Mouse (Mus musculus): ENCODE data around the gene Cd3g. TPM values are rescaled to one million over a fixed set of nuclear protein-coding genes. Genes with fewer than 3 reads are reported as not detected.

Gene Cd3g
- polyA plus RNA-seq (2014; fragmentation: Nextera tagmentation; extraction: Ambion mirVana) = not detected in 2 replicates

GRCm38 (mm10) chr9:44980242-44980641 is at the start of gene Cd3g:
Gene Cd3g (minus strand): TSS chr9:44980431.
- no peaks in the 10 kb centered on the region for H3K4me1 ChIP-seq (ENCODE audit: control insufficient read depth, insufficient read depth, low read length)
- H3K4me3 ChIP-seq (ENCODE audit: low read depth, low read length) = no peak within 1 kb of the TSS
- DNase-seq (ENCODE audit: low spot score) (no peak), ATAC-seq (no peak)
- no peaks in the 10 kb centered on the region for H3K9me3 ChIP-seq (replicated peaks; ENCODE audit: control insufficient read depth, low read length)
- no peak within 1 kb of the TSS for H3K4me2 ChIP-seq (ENCODE audit: low read length)
- no peaks in the 10 kb centered on the region for H3K36me3 ChIP-seq (ENCODE audit: control insufficient read depth, insufficient read depth, low read length)
- H3K27me3 ChIP-seq (replicated peaks; ENCODE audit: control insufficient read depth, insufficient read depth, low read length) = no peaks in the 10 kb centered on the region
- H3K27ac ChIP-seq (ENCODE audit: low read depth, low read length) = no peak within 1 kb of the TSS
- 63% methylated on average over 3 of the region's 3 CpGs for WGBS
- no peak within 1 kb of the TSS for H3K9ac ChIP-seq (ENCODE audit: low read length)

- H3K36me3 ChIP-seq (ENCODE audit: control insufficient read depth, insufficient read depth, low read length) = no peaks in the 10 kb centered on the region
- no peak for DNase-seq (ENCODE audit: low spot score)
- 0 out of 2 replicates have a peak, but pooled peaks cover 3% of the 10 kb centered on the region for H3K27me3 ChIP-seq (replicated peaks; ENCODE audit: control insufficient read depth, insufficient read depth, low read length)
- no peak for ATAC-seq
- H3K9me3 ChIP-seq (replicated peaks; ENCODE audit: control insufficient read depth, low read length) = no peaks in the 10 kb centered on the region
- WGBS = 76% methylated on average over 8 of the region's 8 CpGs
- no peak overlapping the region for H3K27ac ChIP-seq (ENCODE audit: low read depth, low read length)
- no peak overlapping the region for H3K9ac ChIP-seq (ENCODE audit: low read length)
- H3K4me2 ChIP-seq (ENCODE audit: low read length) = no peak overlapping the region
- no peak overlapping the region for H3K4me3 ChIP-seq (ENCODE audit: low read depth, low read length)
- no peaks in the 10 kb centered on the region for H3K4me1 ChIP-seq (ENCODE audit: control insufficient read depth, insufficient read depth, low read length)
These were observed 47.1 kb upstream of the Cd3g start for GRCm38 (mm10) chr9:45027376-45027775.

GRCm38 (mm10) chr9:45024187-45024586 is 44.0 kb upstream of the Cd3g start:
- Histone ChIP-seq H3K4me1 (ENCODE audit: control insufficient read depth, insufficient read depth, low read length) (no peaks in the 10 kb centered on the region), H3K36me3 (ENCODE audit: control insufficient read depth, insufficient read depth, low read length) (no peaks in the 10 kb centered on the region), H3K9me3 (replicated peaks; ENCODE audit: control insufficient read depth, low read length) (no peaks in the 10 kb centered on the region), H3K4me2 (ENCODE audit: low read length) (no peak overlapping the region), H3K27me3 (replicated peaks; ENCODE audit: control insufficient read depth, insufficient read depth, low read length) (0 out of 2 replicates have a peak, but pooled peaks cover 3% of the 10 kb centered on the region), H3K4me3 (ENCODE audit: low read depth, low read length) (no peak overlapping the region), H3K27ac (ENCODE audit: low read depth, low read length) (no peak overlapping the region), H3K9ac (ENCODE audit: low read length) (no peak overlapping the region)
- 85% methylated on average over 2 of the region's 2 CpGs for WGBS
- ATAC-seq = no peak
- DNase-seq (ENCODE audit: low spot score) = no peak

- DNase-seq (ENCODE audit: low spot score) (no peak), ATAC-seq (no peak)
- H3K4me1 ChIP-seq (ENCODE audit: control insufficient read depth, insufficient read depth, low read length) = no peaks in the 10 kb centered on the region
- H3K27me3 ChIP-seq (replicated peaks; ENCODE audit: control insufficient read depth, insufficient read depth, low read length) = 0 out of 2 replicates have a peak, but pooled peaks cover 3% of the 10 kb centered on the region
- WGBS = 61% methylated on average over 3 of the region's 3 CpGs
- H3K9me3 ChIP-seq (replicated peaks; ENCODE audit: control insufficient read depth, low read length) = no peaks in the 10 kb centered on the region
- H3K27ac ChIP-seq (ENCODE audit: low read depth, low read length) = no peak overlapping the region
- H3K36me3 ChIP-seq (ENCODE audit: control insufficient read depth, insufficient read depth, low read length) = no peaks in the 10 kb centered on the region
- H3K4me2 ChIP-seq (ENCODE audit: low read length) = no peak overlapping the region
- H3K9ac ChIP-seq (ENCODE audit: low read length) = no peak overlapping the region
- H3K4me3 ChIP-seq (ENCODE audit: low read depth, low read length) = no peak overlapping the region
These were observed 43.4 kb upstream of the Cd3g start for GRCm38 (mm10) chr9:45023638-45024037.

GRCm38 (mm10) chr9:45022800-45023199 is 42.6 kb upstream of the Cd3g start:
- Histone ChIP-seq H3K27ac (ENCODE audit: low read depth, low read length) (no peak overlapping the region), H3K4me3 (ENCODE audit: low read depth, low read length) (no peak overlapping the region), H3K27me3 (replicated peaks; ENCODE audit: control insufficient read depth, insufficient read depth, low read length) (0 out of 2 replicates have a peak, but pooled peaks cover 3% of the 10 kb centered on the region), H3K9ac (ENCODE audit: low read length) (no peak overlapping the region), H3K4me1 (ENCODE audit: control insufficient read depth, insufficient read depth, low read length) (no peaks in the 10 kb centered on the region), H3K4me2 (ENCODE audit: low read length) (no peak overlapping the region), H3K9me3 (replicated peaks; ENCODE audit: control insufficient read depth, low read length) (no peaks in the 10 kb centered on the region), H3K36me3 (ENCODE audit: control insufficient read depth, insufficient read depth, low read length) (no peaks in the 10 kb centered on the region)
- no peak for ATAC-seq
- peak; percentile 82 for DNase-seq (ENCODE audit: low spot score)
- 12% methylated on average over 3 of the region's 3 CpGs for WGBS

GRCm38 (mm10) chr9:45018031-45018430 is 37.8 kb upstream of the Cd3g start:
- Histone ChIP-seq H3K27me3 (replicated peaks; ENCODE audit: control insufficient read depth, insufficient read depth, low read length) (no peaks in the 10 kb centered on the region), H3K36me3 (ENCODE audit: control insufficient read depth, insufficient read depth, low read length) (no peaks in the 10 kb centered on the region), H3K4me2 (ENCODE audit: low read length) (no peak overlapping the region), H3K9me3 (replicated peaks; ENCODE audit: control insufficient read depth, low read length) (no peaks in the 10 kb centered on the region), H3K27ac (ENCODE audit: low read depth, low read length) (no peak overlapping the region), H3K4me3 (ENCODE audit: low read depth, low read length) (no peak overlapping the region), H3K9ac (ENCODE audit: low read length) (no peak overlapping the region), H3K4me1 (ENCODE audit: control insufficient read depth, insufficient read depth, low read length) (no peaks in the 10 kb centered on the region)
- WGBS = 87% methylated on average over 11 of the region's 11 CpGs
- ATAC-seq (no peak), DNase-seq (ENCODE audit: low spot score) (no peak)

- no peak overlapping the region for H3K9ac ChIP-seq (ENCODE audit: low read length)
- H3K27ac ChIP-seq (ENCODE audit: low read depth, low read length) = no peak overlapping the region
- ATAC-seq (no peak), DNase-seq (ENCODE audit: low spot score) (no peak)
- H3K36me3 ChIP-seq (ENCODE audit: control insufficient read depth, insufficient read depth, low read length) = no peaks in the 10 kb centered on the region
- H3K4me1 ChIP-seq (ENCODE audit: control insufficient read depth, insufficient read depth, low read length) = no peaks in the 10 kb centered on the region
- H3K4me3 ChIP-seq (ENCODE audit: low read depth, low read length) = no peak overlapping the region
- 80% methylated on average over 3 of the region's 3 CpGs for WGBS
- no peaks in the 10 kb centered on the region for H3K27me3 ChIP-seq (replicated peaks; ENCODE audit: control insufficient read depth, insufficient read depth, low read length)
- H3K4me2 ChIP-seq (ENCODE audit: low read length) = no peak overlapping the region
- H3K9me3 ChIP-seq (replicated peaks; ENCODE audit: control insufficient read depth, low read length) = no peaks in the 10 kb centered on the region
These were observed 35.6 kb upstream of the Cd3g start for GRCm38 (mm10) chr9:45015841-45016240.

GRCm38 (mm10) chr9:45014879-45015278 is 34.6 kb upstream of the Cd3g start:
- 38% methylated on average over 2 of the region's 2 CpGs for WGBS
- H3K4me2 ChIP-seq (ENCODE audit: low read length) = no peak overlapping the region
- H3K27ac ChIP-seq (ENCODE audit: low read depth, low read length) = no peak overlapping the region
- DNase-seq (ENCODE audit: low spot score) = no peak
- H3K9ac ChIP-seq (ENCODE audit: low read length) = no peak overlapping the region
- H3K4me3 ChIP-seq (ENCODE audit: low read depth, low read length) = no peak overlapping the region
- no peaks in the 10 kb centered on the region for H3K27me3 ChIP-seq (replicated peaks; ENCODE audit: control insufficient read depth, insufficient read depth, low read length)
- no peak for ATAC-seq
- no peaks in the 10 kb centered on the region for H3K36me3 ChIP-seq (ENCODE audit: control insufficient read depth, insufficient read depth, low read length)
- H3K9me3 ChIP-seq (replicated peaks; ENCODE audit: control insufficient read depth, low read length) = no peaks in the 10 kb centered on the region
- H3K4me1 ChIP-seq (ENCODE audit: control insufficient read depth, insufficient read depth, low read length) = no peaks in the 10 kb centered on the region

GRCm38 (mm10) chr9:45011291-45011690 is 31.1 kb upstream of the Cd3g start:
- Histone ChIP-seq H3K36me3 (ENCODE audit: control insufficient read depth, insufficient read depth, low read length) (no peaks in the 10 kb centered on the region), H3K9ac (ENCODE audit: low read length) (no peak overlapping the region), H3K9me3 (replicated peaks; ENCODE audit: control insufficient read depth, low read length) (no peaks in the 10 kb centered on the region), H3K27ac (ENCODE audit: low read depth, low read length) (no peak overlapping the region), H3K4me1 (ENCODE audit: control insufficient read depth, insufficient read depth, low read length) (no peaks in the 10 kb centered on the region), H3K4me3 (ENCODE audit: low read depth, low read length) (no peak overlapping the region), H3K4me2 (ENCODE audit: low read length) (no peak overlapping the region), H3K27me3 (replicated peaks; ENCODE audit: control insufficient read depth, insufficient read depth, low read length) (no peaks in the 10 kb centered on the region)
- no peak for ATAC-seq
- WGBS = 55% methylated on average over 6 of the region's 6 CpGs
- no peak for DNase-seq (ENCODE audit: low spot score)
